Mouse (Mus musculus) neural tube, embryonic 10.5 days (tissue): ENCODE measurements around the gene Sprr2b.
"Not testable (repeated sequence)": the region's sequence is repeated elsewhere in the genome, so short reads cannot be mapped to it uniquely, and the experiment has no call there.

Experiments
- DNase-seq: peaks from one replicate; pipeline ENCODE4 v3.0.0-alpha.2; 2017; ENCODE audit warnings: low spot score; ENCODE audit errors: extremely low spot score

Gene Sprr2b

DNA sequence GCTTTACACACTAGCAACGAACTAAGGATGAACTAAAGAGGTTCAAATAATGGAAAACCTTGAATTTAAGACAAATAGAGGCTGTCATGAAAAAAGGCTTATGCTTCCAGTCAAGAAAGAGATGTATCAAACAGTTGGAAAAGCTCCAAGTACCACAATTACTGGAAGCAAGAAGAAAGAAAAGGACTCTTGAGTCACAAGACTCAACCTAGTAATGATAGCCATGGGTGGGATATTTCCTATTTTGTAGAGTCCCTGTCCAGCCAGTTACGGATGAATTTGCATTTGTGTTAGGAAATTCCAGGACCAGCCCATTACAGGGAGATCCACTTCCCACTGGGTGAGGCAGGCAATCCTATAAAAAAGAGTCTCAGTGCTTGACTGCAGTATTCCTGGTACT lies at the start of gene Sprr2b:
Gene Sprr2b, plus strand, starts transcription at position 301 of the 400 bp plus-strand sequence.
- DNase-seq: no peak

DNA sequence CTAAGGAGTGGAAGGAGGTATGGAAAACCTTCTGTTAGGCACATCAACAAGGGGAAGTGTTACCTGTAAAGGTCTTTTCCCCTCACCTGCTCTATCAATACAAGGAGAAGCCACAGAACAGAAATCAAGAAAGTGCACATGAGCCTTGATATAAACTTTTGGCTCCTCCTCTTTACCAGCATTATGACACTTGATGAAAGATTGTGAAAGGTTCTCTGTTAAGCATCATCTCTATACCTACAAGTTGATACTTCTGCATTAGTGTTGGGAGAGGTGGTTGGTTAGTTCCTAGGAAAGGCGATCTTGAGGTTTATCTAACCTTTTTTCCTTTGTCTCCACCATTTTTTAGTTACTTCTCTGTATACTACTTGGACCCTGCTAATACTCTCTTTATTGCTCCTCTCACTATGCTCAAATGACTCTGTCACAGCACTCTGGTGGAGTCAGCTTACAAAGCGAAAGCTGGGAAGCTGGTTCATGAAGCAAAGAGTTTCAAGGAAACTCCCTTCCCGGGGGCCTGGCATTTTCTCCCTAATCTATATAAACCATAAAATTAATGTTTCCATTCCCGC lies 44.9 kb upstream of the Sprr2b start:
- not testable (repeated sequence) for DNase-seq

GRCm38 (mm10) chr3:92273504-92273903 lies 42.9 kb upstream of the Sprr2b start:
- not testable (repeated sequence) for DNase-seq

DNA sequence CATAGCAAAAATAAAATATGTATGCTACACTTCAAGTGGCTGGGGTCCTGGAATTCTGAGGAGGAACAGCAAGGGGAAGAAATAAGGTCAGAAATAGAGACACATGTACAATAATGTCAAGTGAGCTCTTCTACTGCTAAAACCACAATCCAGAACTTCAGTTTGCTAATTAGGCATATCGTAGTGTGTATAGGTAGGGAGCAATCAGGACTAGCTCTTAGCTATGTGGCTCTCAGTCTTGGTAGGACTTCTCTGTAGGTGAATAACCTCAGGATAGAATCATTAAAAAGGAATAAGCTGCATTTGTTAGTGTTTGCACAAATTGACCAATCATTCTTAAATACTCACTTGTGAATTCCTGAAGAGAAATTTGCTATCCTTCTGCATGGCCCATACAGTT lies 42.4 kb upstream of the Sprr2b start:
- DNase-seq: not testable (repeated sequence)

GRCm38 (mm10) chr3:92279663-92280062 lies 36.8 kb upstream of the Sprr2b start:
- not testable (repeated sequence) for DNase-seq

- DNase-seq: not testable (repeated sequence)
Measured at GRCm38 (mm10) chr3:92280963-92281606, 35.3 kb upstream of the Sprr2b start.

DNA sequence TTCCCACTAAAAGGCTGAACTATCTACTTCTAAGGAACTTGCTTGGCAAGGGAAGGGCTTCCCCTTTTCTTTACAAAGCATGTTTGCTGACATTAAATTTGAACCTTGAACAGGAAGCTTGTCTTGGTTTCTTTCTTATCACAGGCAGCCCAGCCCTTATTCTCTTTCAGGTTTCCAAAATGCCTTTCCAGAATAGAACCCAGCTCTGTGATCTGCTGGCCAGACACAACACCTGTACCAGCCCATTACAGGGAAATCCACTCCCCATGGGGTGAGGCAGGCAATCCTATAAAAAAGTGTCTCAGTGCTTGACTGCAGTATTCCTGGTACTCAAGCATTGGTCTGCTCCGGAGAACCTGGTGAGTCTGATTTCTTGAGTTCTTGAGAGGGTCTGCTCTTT lies 31.3 kb upstream of the Sprr2b start, which contains the start of gene Sprr2a3:
Gene Sprr2a3, plus strand, starts transcription at position 317 of the 400 bp plus-strand sequence.
- DNase-seq: not testable (repeated sequence)

DNA sequence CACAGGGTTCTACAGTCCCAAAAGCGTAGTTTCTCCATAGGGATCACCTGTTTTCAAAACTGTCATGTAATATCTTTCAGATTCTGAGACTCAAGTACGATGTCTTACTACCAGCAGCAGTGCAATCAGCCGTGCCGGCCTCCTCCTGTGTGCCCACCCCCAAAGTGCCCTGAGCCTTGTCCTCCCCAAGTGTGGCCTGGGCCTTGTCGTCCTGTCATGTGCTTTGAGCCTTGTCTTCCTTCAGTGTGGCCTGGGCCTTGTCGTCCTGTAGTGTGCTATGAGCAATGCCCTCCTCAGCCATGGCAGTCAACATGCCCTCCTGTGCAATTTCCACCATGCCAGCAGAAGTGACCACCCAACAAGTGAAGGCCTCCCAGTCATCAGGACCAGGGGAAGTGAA lies 27.9 kb upstream of the Sprr2b start:
- DNase-seq: not testable (repeated sequence)

GRCm38 (mm10) chr3:92307406-92307805 lies 9.0 kb upstream of the Sprr2b start:
- DNase-seq: no peak

GRCm38 (mm10) chr3:92317384-92317783 lies 964 bp downstream of the Sprr2b start:
- no peak for DNase-seq

DNA sequence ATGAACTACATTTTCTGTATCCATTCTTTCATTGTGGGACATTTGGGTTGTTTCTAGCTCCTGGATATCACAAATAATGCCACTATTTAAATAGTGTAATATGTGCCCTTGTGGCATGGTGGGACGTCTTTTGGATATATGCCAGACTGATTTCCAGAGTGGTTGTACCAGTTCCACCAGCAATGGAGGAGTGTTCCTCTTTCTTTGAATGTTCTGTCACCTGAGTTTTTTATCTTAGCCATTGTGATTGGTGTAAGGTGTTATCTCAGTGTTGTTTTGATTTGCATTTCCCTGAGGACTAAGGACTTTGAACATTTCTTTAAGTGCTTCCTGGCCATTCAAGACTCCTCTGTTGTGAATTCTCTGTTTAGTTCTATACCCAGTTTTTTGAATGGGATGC lies 19.9 kb downstream of the Sprr2b start:
- no peak for DNase-seq

GRCm38 (mm10) chr3:92338840-92339239 lies 22.4 kb downstream of the Sprr2b start, which contains the start of gene Sprr2d:
TSS of gene Sprr2d (plus strand) at chr3:92339140.
- DNase-seq: no peak

- DNase-seq: no peak
Measured at GRCm38 (mm10) chr3:92351843-92352242, 35.4 kb downstream of the Sprr2b start, which contains the start of gene Sprr2e. TSS of gene Sprr2e (plus strand) at chr3:92352143.

DNA sequence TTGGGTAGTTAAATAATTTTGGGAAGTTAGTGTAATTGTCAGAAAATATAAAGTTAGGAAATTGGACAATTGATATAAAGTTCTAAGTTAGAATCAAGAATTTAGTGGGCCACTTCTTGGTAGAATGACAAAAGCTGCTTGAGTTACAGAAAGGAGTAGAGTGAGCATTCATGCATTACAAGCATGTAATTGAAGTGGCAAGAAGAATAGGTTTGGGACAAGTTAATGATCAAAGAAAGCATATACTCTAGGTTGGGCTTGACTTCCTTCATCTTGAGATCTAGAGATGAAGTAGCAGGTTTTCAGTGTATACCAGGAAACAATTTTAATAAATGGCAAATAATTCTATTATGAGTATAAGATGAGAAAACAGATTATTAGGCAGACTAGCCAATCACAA lies 45.2 kb downstream of the Sprr2b start:
- no peak for DNase-seq

DNA sequence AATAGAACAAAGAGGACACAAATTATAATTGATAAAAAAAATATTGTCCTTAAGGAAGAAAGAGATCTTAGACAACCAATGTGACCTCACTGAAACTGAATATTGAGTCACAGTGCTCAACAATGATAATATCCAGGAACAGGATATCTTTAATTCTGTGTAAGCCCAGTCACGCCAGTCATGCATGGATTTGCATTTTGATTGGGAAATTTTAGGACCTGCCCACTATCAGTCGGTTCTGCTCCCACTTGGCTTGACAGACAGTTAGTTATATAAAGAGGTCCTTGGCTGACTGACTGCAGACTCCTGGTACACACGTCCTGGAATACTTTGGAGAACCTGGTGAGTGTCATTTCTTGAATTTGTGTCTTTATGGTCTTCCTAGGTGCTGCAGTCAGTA lies 48.5 kb downstream of the Sprr2b start, which contains the start of gene Sprr2f:
Gene Sprr2f, plus strand, starts transcription at position 301 of the 400 bp plus-strand sequence.
- DNase-seq: no peak
